Mouse (Mus musculus) right cerebral cortex, adult 2 months (tissue): ENCODE measurements around the gene Plbd2.
"Not testable (repeated sequence)": the region's sequence is repeated elsewhere in the genome, so short reads cannot be mapped to it uniquely, and the experiment has no call there.

Experiments
- DNase-seq, 2 experiments: peaks; one replicate each; pipeline ENCODE4 v3.0.0; 2021 to 2022; ENCODE audit warnings: low spot score in 2 of 2

Gene Plbd2

DNA sequence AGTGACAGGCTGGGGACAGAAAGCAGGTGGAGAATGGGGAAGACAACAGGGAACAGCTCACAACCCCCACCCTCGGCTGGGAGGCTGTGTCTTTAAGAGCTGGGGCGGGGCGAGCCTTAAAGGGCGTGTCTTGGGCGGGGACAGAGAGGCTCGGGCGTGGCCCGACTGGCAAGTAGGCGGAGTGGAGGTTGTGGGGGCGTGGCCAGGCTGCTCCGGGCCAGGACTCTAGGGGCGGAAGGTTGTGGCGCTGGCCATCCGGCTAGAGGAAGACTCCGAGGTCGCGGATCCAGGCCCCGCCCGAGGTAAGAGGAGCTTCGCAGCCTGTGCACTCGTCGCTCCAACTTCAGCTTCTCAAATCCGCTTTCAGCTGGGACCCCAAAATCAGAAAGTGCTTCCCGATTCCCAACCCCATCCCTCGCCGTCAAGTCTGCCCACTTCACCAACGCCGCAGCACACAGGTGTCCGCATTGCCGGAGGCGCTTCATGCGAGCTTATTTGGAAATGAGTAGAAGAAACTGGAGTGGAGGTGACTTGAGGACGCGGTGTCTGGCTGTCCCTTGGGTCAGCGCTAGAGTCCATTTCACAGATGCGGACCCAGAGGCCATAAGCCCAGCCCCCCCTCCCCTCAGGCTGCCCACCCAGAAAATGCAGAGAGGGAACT, 7.7 kb upstream of the Plbd2 start, which contains the start of gene Slc8b1:
TSS of gene Slc8b1 (plus strand) at position 187 of the 661 bp plus-strand sequence.
- DNase-seq, result peak; percentile 76 to 80

- no peak for DNase-seq
These were observed 3.9 kb upstream of the Plbd2 start for GRCm38 (mm10) chr5:120507311-120507710.

- no peak for DNase-seq
These were observed 3.1 kb upstream of the Plbd2 start for GRCm38 (mm10) chr5:120506490-120506889.

DNA sequence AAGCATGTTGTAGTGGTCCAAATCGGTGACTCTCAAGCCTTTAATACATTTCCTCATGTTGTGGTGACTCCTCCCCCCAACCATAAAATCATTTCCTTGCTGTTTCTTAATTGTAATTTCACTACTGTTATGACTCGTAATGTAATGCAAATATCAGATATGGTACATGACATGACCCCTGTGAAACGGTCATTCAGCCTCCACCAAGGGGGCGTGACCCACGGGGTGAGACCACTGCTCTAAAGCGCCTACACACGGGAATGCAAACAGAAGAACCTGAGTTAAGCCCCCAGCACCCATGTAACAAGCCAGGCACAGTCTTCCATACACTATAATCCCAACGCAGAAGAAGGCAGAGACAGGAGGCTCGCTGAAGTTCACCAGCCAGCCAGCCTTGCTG, 2.4 kb upstream of the Plbd2 start:
- DNase-seq, result no peak

- DNase-seq, result peak; percentile 74 to 79
These were observed 1.9 kb upstream of the Plbd2 start for GRCm38 (mm10) chr5:120505368-120505767.

DNA sequence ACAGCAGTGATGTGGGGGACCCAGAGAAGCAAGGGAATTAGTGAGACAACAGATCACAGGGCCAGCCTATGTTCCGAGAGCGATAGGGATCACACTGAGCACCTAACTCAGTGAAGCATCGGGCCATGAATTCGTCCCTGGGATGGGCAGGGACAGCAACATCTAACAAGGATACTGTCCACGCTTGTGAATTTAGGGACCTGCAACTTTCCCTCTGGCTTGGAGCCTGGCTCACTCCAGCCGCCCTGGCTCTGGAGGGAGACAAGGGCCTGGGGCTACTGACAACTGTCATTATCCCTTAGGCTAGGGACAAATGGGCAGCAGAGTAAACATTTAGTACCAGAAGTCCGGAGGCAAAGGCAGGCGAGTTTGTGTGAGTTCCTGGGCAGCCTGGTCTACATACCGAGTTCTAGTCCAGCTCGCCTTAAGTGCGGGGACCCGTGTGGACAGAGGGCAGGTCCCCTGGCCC, 716 bp downstream of the Plbd2 start:
- DNase-seq, result no peak

- DNase-seq, result peak; percentile 37 to 43
These were observed 1.2 kb downstream of the Plbd2 start for GRCm38 (mm10) chr5:120502147-120502621.

DNA sequence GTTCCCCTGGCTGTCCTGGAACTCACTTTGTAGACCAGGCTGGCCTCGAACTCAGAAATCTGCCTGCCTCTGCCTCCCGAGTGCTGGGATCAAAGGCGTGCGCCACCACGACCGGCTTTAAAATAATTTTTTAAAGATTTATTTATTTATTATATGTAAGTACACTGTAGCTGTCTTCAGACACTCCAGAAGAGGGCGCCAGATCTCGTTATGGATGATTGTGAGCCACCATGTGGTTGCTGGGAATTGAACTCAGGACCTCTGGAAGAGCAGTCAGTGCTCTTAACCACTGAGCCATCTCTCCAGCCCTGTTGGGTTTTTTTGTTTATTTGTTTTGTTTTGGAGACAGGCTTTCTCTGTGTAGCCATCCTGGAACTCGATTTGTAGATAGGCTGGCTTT, 2.8 kb downstream of the Plbd2 start:
- DNase-seq, result not testable (repeated sequence)

DNA sequence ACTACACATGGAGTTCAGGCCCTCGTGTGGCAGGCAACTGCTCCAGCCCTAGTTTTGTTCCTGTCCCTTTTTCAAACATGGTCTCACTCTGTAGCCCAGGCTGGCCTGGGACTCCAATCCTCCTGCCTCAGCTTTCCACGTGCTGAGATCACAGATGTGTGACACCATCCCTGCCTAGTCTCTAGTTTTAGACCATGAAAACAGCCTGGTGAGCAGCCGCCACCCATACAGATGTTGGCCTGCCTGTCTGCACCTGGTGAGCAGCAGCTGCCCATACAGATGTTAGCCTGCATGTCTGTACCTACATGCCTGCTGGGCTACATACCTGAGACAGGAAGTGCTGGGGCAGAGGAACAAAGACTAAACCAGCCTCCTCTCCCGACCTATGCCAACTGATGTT, 4.2 kb downstream of the Plbd2 start:
- DNase-seq, result no peak

DNA sequence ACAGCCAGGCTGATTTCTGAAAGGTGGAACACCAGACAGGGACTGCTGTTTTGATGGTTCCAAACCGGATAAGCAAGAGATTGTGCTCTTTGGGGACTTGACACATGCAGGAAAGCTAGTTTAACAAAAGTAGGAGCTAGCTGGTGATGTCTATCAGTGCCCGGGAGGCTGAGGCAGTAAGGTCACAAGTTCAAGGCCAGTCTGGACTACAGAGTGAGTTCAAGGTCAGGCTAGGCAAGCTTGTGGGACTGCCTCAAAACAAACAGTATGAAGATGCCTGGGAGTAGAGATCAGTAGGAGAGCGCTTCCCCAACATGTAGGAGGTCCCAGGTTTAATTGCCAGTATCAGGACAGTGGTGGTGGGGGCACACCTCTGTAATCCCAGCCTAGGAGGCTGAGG, 6.4 kb downstream of the Plbd2 start:
- DNase-seq, result no peak

- DNase-seq, result no peak
These were observed 7.7 kb downstream of the Plbd2 start for GRCm38 (mm10) chr5:120495703-120496226.

DNA sequence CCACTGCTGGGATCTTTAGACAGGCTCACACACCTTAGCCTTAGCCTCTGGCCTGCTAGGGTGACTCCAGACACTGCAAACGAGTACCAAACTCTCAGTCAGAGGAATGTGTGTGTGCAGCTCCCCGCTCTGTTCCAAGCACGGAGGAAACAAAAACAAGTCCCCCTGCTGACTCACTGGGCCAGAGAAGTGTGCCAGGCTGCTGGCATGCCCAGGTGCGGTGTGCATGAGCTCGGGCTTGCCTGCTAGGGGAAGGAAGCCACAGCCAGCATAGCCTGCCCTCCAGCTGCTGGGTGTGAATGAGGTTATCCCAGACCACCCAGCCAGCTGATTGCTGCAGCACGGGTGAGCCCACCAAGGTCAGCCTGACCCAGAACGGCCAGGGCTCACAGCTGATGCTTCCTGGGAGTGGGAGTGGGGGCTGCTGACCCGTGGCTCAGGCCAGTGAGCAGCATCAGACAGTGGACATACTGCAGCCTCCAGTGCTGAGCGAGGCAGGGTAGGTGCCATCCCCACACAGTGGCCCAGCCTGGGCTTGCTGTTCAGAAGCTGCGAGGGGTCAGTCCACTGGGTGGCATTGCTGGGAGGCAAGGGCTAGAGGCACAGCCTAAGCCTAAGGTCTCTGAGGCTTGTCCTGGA, 8.2 kb downstream of the Plbd2 start:
- DNase-seq, result peak in 1 of 2 experiments; percentile 36

GRCm38 (mm10) chr5:120493873-120494395, 9.5 kb downstream of the Plbd2 start:
- DNase-seq, result no peak

GRCm38 (mm10) chr5:120493440-120493839, 10.0 kb downstream of the Plbd2 start:
- no peak for DNase-seq

GRCm38 (mm10) chr5:120492437-120492836, 11.0 kb downstream of the Plbd2 start:
- DNase-seq, result no peak

GRCm38 (mm10) chr5:120490679-120491192, 12.7 kb downstream of the Plbd2 start:
- peak in 1 of 2 experiments; percentile 35 for DNase-seq

- DNase-seq, result no peak
These were observed 15.6 kb downstream of the Plbd2 start for GRCm38 (mm10) chr5:120487844-120488243.

DNA sequence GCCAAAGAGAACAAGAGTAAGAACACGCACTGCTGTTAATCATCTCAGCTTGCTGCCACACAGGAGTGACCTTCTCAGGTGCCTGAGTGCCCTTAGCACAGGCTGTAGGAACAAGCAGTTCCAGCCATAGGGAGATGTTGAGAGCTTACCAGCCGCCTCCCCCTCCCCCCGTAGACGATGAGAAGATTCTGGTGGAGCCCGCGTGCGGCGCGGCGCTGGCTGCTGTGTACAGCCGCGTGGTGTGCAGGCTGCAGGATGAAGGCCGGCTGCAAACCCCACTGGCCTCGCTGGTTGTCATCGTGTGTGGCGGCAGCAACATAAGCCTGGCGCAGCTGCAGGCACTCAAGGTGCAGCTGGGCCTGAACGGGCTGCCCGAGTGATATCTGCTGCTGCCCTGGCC, 20.0 kb downstream of the Plbd2 start:
- no peak for DNase-seq

- no peak for DNase-seq
These were observed 22.2 kb downstream of the Plbd2 start for GRCm38 (mm10) chr5:120481205-120481604.

- DNase-seq, result no peak
These were observed 23.9 kb downstream of the Plbd2 start for GRCm38 (mm10) chr5:120479538-120479937.

GRCm38 (mm10) chr5:120477993-120478392, 25.4 kb downstream of the Plbd2 start:
- no peak for DNase-seq

DNA sequence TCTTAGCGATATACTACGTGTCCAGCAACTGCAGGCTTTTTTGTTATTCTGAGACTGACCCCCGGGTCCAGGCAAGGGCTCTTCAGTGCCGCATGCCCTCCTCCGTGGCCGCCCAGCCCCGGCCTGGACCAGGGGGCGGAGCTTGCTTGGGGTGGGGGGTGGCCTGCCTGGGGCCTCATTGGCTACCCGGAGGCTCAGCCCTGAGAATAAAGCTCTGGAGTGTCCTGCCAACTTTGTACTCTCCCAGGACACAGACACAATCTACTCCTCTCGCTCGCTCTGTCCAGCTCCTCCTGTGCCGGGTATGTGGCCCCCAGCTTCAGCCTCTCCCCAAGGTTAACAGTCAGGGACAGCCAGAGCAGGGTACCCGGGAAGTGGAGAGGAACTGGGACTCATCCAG, 27.1 kb downstream of the Plbd2 start, which contains the start of gene Sds:
TSS of gene Sds (plus strand) at position 231 of the 400 bp plus-strand sequence.
- DNase-seq, result no peak
